Mouse (Mus musculus) gastrocnemius, adult 8-10 months (tissue): Measurements from ENCODE around the gene Lhb. TPM values are rescaled to one million over a fixed set of nuclear protein-coding genes. Genes with fewer than 3 reads are reported as not detected.
"Not testable (repeated sequence)": the region's sequence is repeated elsewhere in the genome, so short reads cannot be mapped to it uniquely, and the experiment has no call there.

Source experiments
- DNase-seq, 2 experiments: peaks; one replicate each; pipeline ENCODE4 v3.0.0; 2022; ENCODE audit warnings: low spot score in 2 of 2
- total RNA-seq, 4 experiments: library from RNA; stranded (reverse); gene quantifications; 2 replicates each; pipeline ENCODE4 v1.2.4; 2022

The Lhb gene
- total RNA-seq, result under 1 TPM in 2 of 4 experiments, not detected in 2; 0.46 to 0.61 TPM

DNA sequence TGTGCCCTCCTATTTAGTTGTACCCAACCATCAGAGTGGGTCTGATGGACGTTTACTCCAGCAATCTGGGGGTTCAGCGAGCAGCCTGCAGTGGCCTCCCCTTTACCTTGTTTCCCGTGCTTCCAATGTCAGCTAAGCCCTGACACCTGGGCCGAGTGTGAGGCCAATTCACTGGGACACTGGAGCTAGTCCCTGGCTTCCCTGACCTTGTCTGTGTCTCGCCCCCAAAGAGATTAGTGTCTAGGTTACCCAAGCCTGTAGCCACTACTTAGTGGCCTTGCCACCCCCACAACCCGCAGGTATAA, at the start of gene Lhb:
Gene Lhb, plus strand, starts transcription at position 206 of the 305 bp plus-strand sequence.
- no peak for DNase-seq

DNA sequence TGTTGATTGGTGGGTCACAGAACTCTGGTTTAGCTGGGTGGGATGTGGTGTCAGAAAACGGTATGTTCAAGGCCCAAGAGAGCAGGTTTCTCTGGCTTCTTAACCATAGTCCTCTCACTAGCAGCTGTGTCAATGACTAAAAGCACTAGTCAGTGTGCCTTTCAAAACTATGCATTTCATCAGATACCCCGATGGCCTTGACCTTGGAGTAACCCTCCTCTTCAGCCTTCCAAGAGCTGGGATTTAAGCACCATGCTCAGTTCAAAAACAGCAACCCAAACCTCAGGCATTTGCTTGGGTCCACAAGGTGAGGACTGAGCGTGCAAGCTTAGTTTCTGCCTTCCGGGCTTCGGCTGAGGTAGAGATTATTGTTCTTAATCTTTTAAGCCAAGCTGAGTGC, 48.2 kb upstream of the Lhb start:
- DNase-seq, result no peak

DNA sequence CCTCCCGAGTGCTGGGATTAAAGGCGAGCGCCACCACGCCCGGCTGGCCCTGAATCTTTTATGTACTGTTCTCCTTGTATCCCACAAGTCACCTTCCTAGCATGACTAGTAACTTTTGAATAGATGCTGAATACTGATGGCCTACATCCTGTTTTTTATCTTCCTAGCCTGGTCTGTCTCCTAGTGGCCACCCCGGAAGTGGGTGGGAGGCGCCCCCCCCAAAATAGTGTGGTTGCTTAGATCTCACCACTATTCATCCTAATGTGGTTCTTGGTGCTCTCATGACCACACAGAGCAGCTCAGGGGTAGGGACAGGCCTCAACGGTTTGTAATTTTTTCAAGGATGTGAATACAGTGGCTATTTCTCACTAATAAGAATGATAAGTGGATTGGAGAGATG, 46.0 kb upstream of the Lhb start:
- DNase-seq, result no peak

DNA sequence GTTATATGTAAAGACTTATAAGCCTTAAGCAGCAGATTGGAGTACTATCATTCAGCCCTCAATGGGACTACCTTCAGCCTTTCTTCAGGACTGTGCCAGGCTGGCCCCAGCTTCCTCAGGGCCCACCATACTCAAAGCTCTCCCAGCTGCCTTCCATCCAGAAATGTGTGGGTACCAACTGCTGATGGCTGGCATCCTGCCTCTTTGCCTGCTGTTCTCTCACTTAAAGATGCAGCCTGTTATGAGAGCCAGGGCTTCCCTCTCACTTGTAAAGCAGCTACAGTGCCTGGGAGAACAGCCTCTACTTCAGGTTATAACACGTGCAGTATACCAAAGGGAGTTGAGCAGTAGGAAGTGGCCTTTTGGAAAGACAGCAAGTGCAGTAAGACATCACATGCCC, 44.6 kb upstream of the Lhb start:
- no peak for DNase-seq

DNA sequence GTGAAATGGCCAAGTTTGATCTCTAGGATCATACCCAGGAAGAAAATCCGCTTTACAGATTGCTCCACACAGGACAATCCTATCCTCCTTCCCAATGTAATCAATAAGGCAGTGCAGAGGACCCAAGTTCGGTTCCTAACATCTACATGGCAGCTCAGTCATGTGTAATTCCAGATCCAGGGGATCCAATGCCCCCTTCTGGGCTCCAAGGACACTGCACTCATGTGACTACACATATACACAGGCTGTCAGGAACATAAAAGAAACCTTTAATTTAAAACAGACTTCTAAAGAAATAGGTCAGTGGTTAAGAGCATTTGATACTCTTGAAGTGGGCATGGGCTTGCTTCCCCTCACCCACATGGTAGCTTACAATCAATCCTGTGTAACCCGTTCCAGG, 34.5 kb upstream of the Lhb start:
- DNase-seq, result no peak

DNA sequence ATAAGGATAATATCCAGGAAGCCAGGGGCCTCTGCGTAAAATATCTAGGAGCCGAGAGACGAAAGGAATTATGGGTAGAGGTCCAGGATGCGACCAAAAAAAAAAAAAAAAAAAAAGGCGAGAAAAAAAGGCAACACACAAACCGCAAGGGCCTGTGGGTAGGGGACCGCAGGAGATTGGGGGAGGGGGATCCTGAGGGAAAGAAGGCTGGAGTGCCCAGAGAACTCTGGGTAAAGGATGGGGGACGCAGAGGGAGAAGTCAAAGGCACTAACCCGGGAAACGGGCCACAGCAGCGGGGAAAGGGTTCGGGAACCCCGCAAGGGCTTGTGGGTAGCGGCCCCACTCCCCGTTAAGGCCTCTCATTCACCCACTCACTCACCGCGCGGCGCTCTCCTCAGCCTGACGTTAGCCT, 25.5 kb upstream of the Lhb start:
- no peak for DNase-seq

DNA sequence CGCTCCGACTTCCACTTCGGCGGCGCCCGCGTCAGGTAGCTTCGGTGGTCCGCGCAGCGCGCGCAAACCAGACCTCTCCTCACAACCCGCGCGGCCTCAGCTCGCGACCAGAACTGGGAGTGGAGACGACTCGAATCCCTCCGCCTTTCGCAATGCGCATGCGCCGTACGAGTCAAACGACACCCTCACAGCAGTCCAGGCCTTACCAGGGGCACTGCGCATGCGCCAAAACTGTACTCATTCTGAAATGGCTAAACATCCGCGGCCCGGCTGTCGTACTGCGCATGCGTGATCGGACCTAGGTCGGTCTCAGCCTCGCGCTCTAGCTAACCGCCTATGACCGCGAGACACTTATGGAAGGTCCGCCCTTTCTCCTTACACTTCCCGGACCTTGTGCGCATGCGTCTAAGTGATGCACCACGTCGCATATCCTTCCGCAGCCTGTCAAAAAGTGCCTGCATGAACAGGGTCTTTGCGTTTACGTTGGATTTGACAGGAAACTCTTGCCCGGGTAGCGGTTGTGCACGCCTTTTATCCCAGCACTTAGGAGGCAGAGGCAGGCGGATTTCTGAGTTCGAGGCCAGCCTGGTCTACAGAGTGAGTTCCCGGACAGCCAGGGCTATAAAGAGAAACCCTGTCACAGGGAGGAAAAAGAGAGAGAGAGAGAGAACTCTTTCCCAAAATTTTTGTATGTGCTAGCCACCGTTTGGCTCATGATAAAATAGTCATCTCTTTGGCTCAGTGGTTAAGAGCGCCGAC, 24.9 kb upstream of the Lhb start, which contains the start of gene Snrnp70:
Gene Snrnp70, minus strand, starts transcription at position 165 of the 759 bp plus-strand sequence.
- DNase-seq, result peak; percentile 100

DNA sequence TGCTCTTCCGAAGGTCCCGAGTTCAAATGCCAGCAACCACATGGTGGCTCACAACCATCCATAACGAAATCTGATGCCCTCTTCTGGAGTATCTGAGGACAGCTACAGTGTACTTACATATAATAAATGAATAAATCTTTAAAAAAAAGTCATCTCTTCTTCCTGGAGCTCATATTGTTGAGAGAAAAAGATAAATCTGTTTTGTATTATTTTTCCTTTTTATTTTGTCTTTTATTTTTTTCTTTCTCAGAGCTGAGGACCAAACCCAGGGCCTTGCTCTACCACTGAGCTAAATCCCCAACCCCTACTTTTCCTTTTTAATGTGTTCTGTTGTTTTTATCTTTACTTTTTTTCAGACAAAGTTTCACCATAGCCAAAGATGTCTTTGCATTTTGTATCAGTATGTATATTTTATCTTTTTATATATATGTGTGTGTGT, 24.3 kb upstream of the Lhb start:
- DNase-seq, result not testable (repeated sequence)

DNA sequence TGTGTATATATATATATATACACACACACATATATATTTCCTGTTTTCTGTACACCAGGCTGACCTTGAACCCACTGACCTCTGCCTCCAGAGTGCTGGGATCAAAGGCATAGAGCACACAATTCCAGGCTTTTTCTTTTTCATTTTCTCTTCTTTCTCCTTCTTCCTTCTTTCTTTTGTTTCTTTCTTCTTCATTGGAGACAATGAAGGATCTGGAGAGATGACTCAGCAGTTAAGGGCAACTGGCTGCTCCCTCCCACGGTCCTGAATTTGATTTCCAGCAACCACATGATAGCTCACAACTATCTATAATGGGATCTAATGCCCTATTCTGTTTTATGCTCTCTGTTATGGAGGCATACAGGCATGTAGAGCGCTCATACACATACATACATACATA, 23.8 kb upstream of the Lhb start:
- no peak for DNase-seq

DNA sequence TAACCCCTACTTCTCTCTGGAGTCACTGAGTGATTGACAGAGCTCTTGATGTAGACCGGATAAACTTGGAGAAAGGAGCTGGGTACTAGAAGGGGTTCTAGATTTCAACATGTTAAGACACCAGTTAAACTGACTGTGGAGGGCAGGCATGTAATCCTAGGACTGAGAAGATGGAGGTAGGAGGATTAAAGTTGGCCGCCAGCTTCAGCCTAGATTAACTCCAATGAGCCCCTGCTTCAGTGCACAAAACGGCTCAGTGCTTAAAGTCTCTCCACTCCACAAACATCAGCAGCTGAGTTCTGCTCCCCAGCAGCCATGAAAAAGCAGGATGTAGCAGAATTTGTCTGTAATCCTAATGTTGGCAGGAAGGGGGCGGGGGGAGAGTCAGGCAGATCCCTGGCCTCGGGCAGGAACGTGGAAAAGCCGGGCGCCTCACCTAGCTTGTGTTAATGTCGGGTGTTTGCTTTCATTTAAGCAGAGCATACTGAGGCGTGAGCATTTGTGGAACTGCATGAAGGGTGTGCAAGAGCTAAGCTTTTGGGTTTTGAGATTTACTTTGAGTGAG, 19.0 kb upstream of the Lhb start:
- DNase-seq, result no peak

DNA sequence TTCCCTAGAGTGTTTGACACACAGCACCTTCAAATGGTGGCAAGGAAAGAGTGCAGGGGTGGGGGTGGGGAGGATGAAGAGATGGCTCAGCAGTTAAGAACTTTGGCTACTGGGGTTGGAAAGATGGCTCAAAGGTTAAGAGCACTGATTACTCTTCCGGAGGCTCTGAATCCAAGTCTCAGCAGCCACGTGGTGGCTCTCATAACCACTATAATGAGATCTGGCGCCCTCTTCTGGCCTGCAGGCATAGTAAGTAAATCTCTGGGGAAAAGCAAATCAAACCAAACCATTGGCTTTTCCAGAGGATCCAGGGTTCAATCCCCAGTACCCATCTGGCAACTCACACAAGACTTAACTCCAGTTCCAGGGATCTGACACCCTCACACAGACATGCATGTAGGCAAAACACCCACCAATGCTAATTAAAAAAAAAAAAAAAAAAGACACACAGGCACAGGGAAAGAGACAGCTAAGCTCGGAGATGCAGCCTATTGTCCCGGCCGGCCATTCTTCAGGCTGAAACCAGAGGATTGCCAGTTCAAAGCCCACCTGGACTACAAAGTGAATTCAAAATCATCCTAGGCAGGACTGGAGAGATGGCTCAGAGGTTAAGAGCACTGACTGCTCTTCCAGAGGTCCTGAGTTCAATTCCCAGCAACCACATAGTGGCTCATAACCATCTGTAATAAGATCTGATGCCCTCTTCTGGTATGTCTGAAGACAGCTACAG, 16.9 kb upstream of the Lhb start:
- DNase-seq, result no peak

DNA sequence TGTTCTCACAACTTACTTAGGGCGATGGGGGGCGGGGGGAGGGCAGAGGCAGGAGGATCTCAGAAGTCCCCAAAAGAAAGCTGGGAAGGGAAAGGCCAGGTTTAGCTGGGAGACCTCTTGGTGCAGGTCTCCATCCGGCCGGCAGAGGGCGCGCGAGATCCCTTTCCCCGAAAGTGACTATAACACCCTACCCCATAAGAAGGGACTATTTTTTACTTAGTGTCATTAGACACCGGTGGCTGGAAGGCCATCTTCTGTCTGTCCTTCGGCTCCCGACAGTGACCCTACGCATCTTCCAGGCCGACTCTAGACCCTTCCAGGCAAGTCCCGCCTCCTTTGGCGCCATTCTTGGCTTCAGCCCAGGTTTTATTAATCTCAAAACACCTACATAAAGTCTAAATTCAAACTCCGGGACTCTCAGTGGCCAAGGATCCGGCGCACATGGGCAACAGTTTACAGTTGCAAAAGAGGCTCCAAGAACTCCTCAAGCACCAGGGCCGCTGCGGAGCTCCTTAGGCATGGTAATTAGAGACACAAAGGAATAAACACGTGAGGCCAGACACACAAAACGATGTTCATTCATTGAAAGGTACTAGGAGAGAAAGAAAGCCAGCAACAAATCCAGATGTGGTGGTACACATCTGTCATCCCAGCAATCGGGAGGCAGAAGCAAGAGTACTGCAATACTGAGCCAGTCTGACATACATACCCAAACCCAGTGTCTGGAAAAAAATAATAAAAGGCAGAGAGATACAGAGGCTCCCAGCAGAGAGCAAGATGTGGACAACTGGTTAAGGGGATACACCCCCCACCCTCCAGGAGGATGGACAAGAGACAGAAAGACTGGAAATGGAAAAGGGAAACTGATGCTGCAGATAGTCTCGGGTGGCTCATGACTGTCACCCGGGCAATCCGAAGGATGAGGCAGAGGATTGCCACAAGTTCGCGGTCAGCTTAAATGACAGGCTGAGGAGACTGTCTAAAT, 15.2 kb upstream of the Lhb start, which contains the start of gene Kcna7:
Gene Kcna7, plus strand, starts transcription at position 563 of the 985 bp plus-strand sequence.
- peak; percentile 66 to 78 for DNase-seq

DNA sequence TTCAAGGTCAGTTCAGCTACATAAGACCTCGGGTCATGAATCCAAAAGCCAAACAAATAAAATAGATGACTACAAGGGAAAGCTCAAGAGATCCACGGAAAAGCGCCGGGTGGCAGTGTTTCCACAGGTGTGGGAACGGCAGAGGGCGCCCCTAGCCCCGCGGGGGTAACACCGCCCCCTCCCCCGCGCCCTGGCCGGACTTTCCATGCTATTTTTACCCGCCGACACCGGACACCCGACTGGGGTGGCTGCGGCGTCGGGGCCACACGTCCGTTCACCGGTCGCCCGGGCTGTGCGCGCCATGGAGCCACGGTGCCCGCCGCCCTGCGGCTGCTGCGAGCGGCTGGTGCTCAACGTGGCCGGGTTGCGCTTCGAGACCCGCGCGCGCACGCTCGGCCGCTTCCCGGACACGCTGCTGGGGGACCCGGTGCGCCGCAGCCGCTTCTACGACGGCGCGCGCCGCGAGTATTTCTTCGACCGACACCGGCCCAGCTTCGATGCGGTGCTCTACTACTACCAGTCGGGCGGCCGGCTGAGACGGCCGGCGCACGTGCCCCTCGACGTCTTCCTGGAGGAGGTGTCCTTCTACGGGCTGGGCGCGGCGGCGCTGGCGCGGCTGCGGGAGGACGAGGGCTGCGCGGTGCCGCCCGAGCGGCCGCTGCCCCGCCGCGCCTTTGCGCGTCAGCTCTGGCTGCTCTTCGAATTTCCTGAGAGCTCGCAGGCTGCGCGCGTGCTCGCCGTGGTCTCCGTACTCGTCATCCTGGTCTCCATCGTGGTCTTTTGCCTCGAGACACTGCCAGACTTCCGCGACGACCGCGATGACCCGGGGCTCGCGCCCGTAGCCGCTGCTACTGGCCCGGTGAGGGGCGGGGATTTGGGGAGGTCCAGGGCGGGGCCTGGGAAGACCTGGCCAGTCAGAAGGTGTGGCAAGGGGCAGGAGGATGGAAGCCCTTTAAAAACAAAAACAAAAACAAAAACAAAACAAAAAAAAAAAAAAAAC, 14.2 kb upstream of the Lhb start:
- peak; percentile 66 to 80 for DNase-seq

DNA sequence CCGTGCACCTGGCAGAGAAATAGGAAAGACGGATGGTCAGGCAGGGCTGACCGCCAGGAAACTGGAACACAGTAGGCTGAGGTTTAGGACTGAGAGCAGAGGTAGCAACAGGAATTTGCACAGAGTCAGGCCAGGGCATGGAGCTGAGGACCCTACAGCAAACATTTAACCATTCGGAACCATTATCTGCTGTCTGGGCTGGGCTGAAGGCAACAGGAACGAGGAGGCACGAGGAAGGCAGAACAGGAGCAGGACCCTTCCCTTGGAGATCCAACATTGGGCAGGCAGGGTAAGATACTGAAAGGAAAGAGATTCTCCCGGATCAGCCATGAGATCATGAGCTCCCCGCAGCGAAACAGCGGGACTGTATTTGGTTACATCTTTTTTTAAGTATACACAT, 12.8 kb upstream of the Lhb start:
- no peak for DNase-seq

DNA sequence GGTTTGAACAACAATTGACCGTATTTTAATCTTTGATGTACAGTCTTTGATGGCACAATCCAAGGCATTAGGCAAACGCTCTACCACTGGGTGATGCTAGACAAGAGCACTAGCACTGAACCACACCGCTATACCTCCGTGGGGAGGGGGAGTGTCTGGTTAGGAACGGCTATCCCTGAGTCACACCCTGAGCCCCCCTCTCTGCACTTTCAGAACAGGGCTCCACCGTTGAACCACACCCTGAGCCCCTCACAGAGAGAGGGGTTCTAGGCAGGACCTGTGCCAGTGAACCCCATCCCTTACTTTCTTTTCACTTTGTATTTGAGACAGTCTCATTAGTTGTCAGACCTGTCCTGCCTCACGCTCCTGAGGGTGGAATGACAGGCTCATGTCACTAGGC, 12.3 kb upstream of the Lhb start:
- DNase-seq, result no peak

DNA sequence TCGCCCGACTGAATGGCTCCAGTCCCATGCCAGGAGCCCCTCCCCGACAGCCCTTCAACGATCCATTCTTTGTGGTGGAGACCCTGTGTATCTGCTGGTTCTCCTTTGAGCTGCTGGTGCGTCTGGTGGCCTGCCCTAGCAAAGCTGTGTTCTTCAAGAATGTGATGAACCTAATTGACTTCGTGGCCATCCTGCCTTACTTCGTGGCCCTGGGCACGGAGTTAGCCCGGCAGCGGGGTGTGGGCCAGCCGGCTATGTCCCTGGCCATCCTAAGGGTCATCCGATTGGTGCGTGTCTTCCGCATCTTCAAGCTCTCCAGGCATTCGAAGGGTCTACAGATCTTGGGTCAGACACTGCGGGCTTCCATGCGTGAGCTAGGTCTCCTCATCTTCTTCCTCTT, 11.7 kb upstream of the Lhb start:
- no peak for DNase-seq

DNA sequence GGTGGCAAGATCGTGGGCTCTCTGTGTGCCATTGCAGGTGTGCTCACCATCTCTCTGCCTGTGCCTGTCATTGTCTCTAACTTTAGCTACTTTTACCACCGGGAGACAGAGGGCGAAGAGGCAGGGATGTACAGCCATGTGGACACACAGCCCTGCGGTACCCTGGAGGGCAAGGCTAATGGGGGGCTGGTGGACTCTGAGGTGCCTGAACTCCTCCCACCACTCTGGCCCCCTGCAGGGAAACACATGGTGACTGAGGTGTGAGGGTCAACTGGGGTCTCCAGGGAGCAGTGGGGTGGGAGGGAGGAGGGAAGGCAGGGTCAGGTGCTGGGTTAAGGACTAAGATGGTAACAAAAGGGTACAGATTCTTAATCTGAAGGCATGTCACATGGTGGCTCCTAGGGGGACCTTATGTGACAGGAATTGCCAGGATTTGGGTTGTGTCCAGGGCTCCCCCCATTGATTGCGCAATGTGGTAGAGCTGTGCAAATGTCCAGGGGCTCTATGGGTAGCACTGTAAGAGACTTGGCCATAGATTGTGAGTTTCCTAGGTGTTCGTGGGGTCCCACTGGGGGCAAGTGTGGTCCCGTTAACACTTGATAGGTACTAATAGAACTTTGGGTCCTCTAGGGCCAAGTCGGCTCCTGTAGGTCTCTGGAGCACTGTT, 11.0 kb upstream of the Lhb start:
- no peak for DNase-seq

DNA sequence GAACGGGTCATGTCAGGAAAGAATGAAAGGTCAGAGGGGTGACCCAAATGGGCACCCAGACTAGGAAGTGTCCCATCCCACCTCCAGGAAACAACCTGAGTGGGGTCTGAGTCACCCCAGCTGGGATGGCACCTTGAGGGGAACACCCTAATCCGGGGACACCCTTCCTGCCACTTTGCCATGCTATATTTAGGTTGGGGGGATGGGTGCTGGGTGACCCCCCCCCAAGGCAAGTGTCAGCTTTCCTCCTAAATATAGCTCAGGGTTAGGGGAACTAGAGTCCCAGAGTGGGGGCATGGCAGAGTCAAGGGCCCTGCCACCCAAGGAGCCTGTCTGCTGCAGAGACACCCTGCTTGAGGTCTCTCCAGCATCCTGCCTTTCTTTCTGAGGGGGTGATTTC, 8.2 kb upstream of the Lhb start:
- DNase-seq, result peak; percentile 67 to 76

DNA sequence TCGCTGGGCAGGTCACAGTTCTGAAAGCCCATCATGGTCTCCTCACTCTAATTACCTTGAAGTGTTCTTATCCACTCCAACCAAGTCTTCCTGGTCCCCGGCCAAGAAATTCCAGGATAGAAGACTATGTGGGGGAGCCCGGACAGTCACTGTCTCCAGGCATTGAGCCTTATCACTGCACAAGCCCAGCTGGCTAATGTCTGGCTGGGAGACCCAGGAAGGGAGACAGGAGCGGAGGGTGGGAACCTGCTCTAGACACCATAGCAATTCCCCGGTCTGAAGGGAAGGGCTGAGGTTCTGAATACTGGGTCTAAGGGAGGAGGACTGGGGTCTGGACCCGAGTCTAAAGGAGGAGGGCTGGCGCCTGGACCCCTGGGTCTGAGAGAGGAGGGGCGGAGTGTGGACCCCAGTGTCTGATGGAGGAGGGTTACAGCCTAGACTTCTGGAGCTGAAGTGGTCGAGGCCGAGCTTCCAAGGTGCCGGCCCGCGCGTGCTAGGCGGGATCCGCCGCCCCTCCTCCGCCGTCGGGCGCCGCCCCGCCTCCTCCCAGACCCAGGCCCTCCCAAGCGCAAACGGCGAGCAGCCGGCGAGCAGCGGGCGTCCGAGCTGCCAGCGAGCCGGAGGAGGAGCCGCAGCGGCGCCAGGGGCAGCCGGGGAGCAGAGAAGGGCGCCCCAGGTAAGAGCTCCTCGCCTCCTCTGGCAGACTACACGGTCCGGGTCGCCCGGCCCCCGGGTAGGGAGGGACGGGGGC, 7.3 kb upstream of the Lhb start, which contains the start of gene Ntf5:
Gene Ntf5, plus strand, starts transcription at position 583 of the 751 bp plus-strand sequence.
- DNase-seq, result peak in 1 of 2 experiments; percentile 36
